Comparison of ENCODE assay signal across 15 mouse cellular contexts in the genomic region with DNA sequence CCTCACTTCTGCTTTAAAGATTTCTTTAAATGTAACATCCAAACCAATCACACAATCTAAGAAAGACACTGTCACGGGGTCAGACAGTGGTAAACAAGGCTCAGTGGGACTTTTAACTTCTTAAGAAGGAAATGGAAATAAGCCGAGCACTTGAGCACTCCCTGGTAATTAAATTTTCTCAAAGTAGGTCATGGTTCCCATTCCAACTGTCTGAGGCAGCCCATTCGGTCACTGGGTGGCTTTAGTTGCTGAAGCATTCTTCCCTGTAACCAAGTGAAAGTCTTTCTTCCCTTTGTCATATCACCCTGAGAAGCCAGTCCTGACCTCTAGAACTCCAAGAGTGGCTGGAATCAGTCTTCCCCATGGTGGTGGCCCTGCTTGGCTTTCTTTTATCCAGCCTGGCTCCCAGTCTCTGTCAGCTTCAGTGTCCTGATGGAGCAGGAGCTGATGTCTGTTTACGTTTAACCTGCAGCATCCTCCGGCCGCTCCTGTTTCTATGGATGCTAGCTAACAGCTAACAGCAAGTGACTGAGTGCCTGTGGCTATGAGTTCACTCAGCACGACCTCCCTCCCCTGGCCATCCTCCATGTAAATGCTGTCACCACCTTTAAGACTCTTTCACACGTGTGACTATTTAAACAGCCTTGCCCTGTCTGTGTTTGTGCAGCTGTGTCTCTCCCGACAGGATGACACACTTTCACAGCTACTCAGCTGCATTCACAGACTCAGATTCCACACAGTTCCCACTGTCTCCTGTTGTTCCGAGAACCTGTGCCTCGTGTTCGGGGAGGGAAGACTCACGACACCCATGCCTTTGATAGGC.
DNase-seq lines count a peak whose midpoint lies in the region; ATAC-seq and TF ChIP-seq lines count a peak whose summit lies in the region.
"Had no signal": no experiment of that assay in that cellular context is flagged by ENCODE, and none has a peak within 500 bp of the region (broad histone marks: within the 10 kb centered on the region; RNA-seq: fewer than 3 reads in every experiment).

No protein-coding gene starts in this region.

- peak; percentile 78 for ATAC-seq in hindbrain, embryonic 16.5 days
- ATAC-seq in neural tube, embryonic 15.5 days (ENCODE audit: low FRiP score), result peak; percentile 55; the same call in 1 of the 2 replicates

- DNase-seq in gastrocnemius, adult 2 months, result no peak
- DNase-seq in gastrocnemius, postnatal 4 days (ENCODE audit: low spot score in 2 of 2), result no peak
- DNase-seq in Muller cell, postnatal 12 days (ENCODE audit: inconsistent ontology term), result peak; percentile 81
- no peak for DNase-seq in cerebellum, postnatal 14 days
- DNase-seq in urinary bladder, adult 18-20 months (ENCODE audit: low spot score in 2 of 2), result no peak
- DNase-seq in frontal cortex, postnatal 36 days (ENCODE audit: low spot score in 2 of 2), result no peak
- DNase-seq: adrenal gland, postnatal 36 days; kidney, postnatal 10 days; lung, postnatal 14 days; thymus, postnatal 36 days had no signal

- H3K27ac ChIP-seq in gastrocnemius, adult 2 months, result peak overlapping the region; percentile 44
- H3K27ac ChIP-seq in hindbrain, embryonic 16.5 days (ENCODE audit: low read depth, low read length), result peak overlapping the region; percentile 56
- H3K27ac ChIP-seq in neural tube, embryonic 15.5 days (replicated peaks), result peak overlapping the region; percentile 58
- H3K27ac ChIP-seq: heart, embryonic 15.5 days; liver, embryonic 14.5 days; stomach, embryonic 15.5 days had no signal

- no peaks in the 10 kb centered on the region for H3K36me3 ChIP-seq in hindbrain, embryonic 16.5 days (ENCODE audit: control insufficient read depth, insufficient read depth, low read length)
- H3K36me3 ChIP-seq in neural tube, embryonic 15.5 days, result no peaks in the 10 kb centered on the region
- H3K36me3 ChIP-seq: heart, embryonic 15.5 days; stomach, embryonic 15.5 days had no signal

- TF ChIP-seq CTCF in gastrocnemius, adult 2 months (IDR thresholded peaks at IDR 0.05), result no peak

- intact Hi-C loops in gastrocnemius, adult 2 months (cut with DNase I), result loop anchor here (10.0 kb wide), 1 partner anchor 727 kb away; no protein-coding TSS in a partner anchor

- H3K4me2 ChIP-seq in hindbrain, embryonic 16.5 days (ENCODE audit: low read length), result no peak overlapping the region
- H3K4me2 ChIP-seq in neural tube, embryonic 15.5 days, result no peak overlapping the region
- H3K4me2 ChIP-seq: heart, embryonic 15.5 days; stomach, embryonic 15.5 days had no signal

- WGBS in hindbrain, embryonic 16.5 days, result 32% methylated on average over 13 of the region's 13 CpGs
- WGBS in neural tube, embryonic 15.5 days, result 46% methylated on average over 13 of the region's 13 CpGs

- H3K4me1 ChIP-seq in hindbrain, embryonic 16.5 days (ENCODE audit: control insufficient read depth, insufficient read depth, low read depth, low read length), result no peaks in the 10 kb centered on the region; the same call in none of the 2 replicates
- peaks cover 7% of the 10 kb centered on the region for H3K4me1 ChIP-seq in neural tube, embryonic 15.5 days
- H3K4me1 ChIP-seq: stomach, embryonic 15.5 days had no signal

- H3K9ac ChIP-seq in hindbrain, embryonic 16.5 days (ENCODE audit: low read depth, low read length), result no peak overlapping the region
- no peak overlapping the region for H3K9ac ChIP-seq in neural tube, embryonic 15.5 days (replicated peaks)
- H3K9ac ChIP-seq: heart, embryonic 15.5 days; liver, embryonic 14.5 days; stomach, embryonic 15.5 days had no signal

- no peaks in the 10 kb centered on the region for H3K27me3 ChIP-seq in hindbrain, embryonic 16.5 days (replicated peaks; ENCODE audit: control insufficient read depth, insufficient read depth, low read length)
- no peaks in the 10 kb centered on the region for H3K27me3 ChIP-seq in neural tube, embryonic 15.5 days (replicated peaks)
- H3K27me3 ChIP-seq: heart, embryonic 15.5 days; stomach, embryonic 15.5 days had no signal

- H3K9me3 ChIP-seq in hindbrain, embryonic 16.5 days (ENCODE audit: control insufficient read depth, low read length), result no peaks in the 10 kb centered on the region
- H3K9me3 ChIP-seq in neural tube, embryonic 15.5 days (replicated peaks), result no peaks in the 10 kb centered on the region
- H3K9me3 ChIP-seq: heart, embryonic 15.5 days; stomach, embryonic 15.5 days had no signal

- no peak overlapping the region for H3K4me3 ChIP-seq in gastrocnemius, adult 2 months
- no peak overlapping the region for H3K4me3 ChIP-seq in hindbrain, embryonic 16.5 days (ENCODE audit: low read length)
- no peak overlapping the region for H3K4me3 ChIP-seq in neural tube, embryonic 15.5 days (replicated peaks)
- H3K4me3 ChIP-seq: heart, embryonic 15.5 days; stomach, embryonic 15.5 days had no signal
